19 mouse cellular contexts compared by ENCODE assay signal in the genomic region with DNA sequence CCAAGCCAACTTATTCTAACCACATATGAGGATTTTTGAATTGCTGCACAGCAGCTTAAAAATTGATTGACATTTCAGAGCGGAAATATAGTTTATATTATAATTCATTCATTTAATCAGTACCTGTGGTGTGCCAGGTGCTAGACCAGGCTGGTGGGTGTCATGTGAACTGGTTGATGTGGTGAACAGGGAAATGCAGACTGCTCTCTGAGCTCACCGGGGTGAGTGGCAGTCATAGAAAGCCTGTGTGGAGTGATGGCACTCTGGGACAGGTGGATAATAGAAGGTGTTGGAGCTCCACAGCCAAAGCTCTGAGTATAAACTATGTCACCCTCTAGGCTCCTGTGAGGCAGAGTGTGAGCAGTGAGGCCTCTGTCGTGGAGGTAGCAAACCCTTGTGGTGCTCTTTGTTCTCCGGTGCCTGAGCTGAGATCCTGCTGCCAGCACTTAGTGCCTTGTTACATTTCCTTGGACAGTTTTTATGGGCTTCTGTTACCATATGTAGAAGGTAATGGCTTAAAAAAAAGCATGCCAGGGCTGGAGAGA.
A peak's percentile ranks its signal among the peaks of the same experiment; 100 is the strongest.
DNase-seq lines count a peak whose midpoint lies in the region; ATAC-seq lines count a peak whose summit lies in the region.
"Had no signal": no experiment of that assay in that cellular context is flagged by ENCODE, and none has a peak within 500 bp of the region (broad histone marks: within the 10 kb centered on the region; RNA-seq: fewer than 3 reads in every experiment).

No protein-coding gene starts in this region.

- no peak overlapping the region for H3K9ac ChIP-seq in forebrain, embryonic 13.5 days
- no peak overlapping the region for H3K9ac ChIP-seq in forebrain, embryonic 11.5 days (ENCODE audit: low read length)
- no peak overlapping the region for H3K9ac ChIP-seq in midbrain, embryonic 15.5 days
- no peak overlapping the region for H3K9ac ChIP-seq in midbrain, embryonic 13.5 days (replicated peaks)
- no peak overlapping the region for H3K9ac ChIP-seq in forebrain, embryonic 14.5 days (ENCODE audit: low read length)
- no peak overlapping the region for H3K9ac ChIP-seq in limb, embryonic 12.5 days (replicated peaks)
- H3K9ac ChIP-seq: heart, embryonic 15.5 days; kidney, embryonic 15.5 days; neural tube, embryonic 15.5 days had no signal

- peaks cover 16% of the 10 kb centered on the region for H3K4me1 ChIP-seq in forebrain, embryonic 13.5 days
- H3K4me1 ChIP-seq in forebrain, embryonic 11.5 days (replicated peaks; ENCODE audit: control insufficient read depth, insufficient read depth, low read length): no peaks in the 10 kb centered on the region
- 0 out of 2 replicates have a peak, but pooled peaks cover 3% of the 10 kb centered on the region for H3K4me1 ChIP-seq in midbrain, embryonic 15.5 days
- H3K4me1 ChIP-seq in midbrain, embryonic 13.5 days (replicated peaks): peaks cover 5% of the 10 kb centered on the region; the same call in 1 of the 2 replicates
- H3K4me1 ChIP-seq in forebrain, embryonic 14.5 days (ENCODE audit: control insufficient read depth, insufficient read depth, low read length): no peaks in the 10 kb centered on the region; the same call in 1 of the 2 replicates
- peaks cover 42% of the 10 kb centered on the region for H3K4me1 ChIP-seq in limb, embryonic 12.5 days (replicated peaks)

- no peaks in the 10 kb centered on the region for H3K36me3 ChIP-seq in forebrain, embryonic 13.5 days (ENCODE audit: poor library complexity, severe bottlenecking)
- H3K36me3 ChIP-seq in forebrain, embryonic 11.5 days (ENCODE audit: control insufficient read depth, insufficient read depth, low read length): no peaks in the 10 kb centered on the region
- H3K36me3 ChIP-seq in midbrain, embryonic 15.5 days (replicated peaks): no peaks in the 10 kb centered on the region
- no peaks in the 10 kb centered on the region for H3K36me3 ChIP-seq in midbrain, embryonic 13.5 days
- no peaks in the 10 kb centered on the region for H3K36me3 ChIP-seq in forebrain, embryonic 14.5 days (ENCODE audit: control insufficient read depth, insufficient read depth, low read length)
- no peaks in the 10 kb centered on the region for H3K36me3 ChIP-seq in limb, embryonic 12.5 days
- H3K36me3 ChIP-seq: heart, embryonic 15.5 days; kidney, embryonic 15.5 days; neural tube, embryonic 15.5 days had no signal

- intact Hi-C loops in left cerebral cortex, postnatal 36 days (cut with DNase I): no loop called here

- H3K27ac ChIP-seq in forebrain, embryonic 13.5 days: no peak overlapping the region
- H3K27ac ChIP-seq in forebrain, embryonic 11.5 days (ENCODE audit: low read depth, low read length): no peak overlapping the region
- peak overlapping the region; percentile 39; the same call in 1 of the 2 replicates for H3K27ac ChIP-seq in midbrain, embryonic 15.5 days
- no peak overlapping the region for H3K27ac ChIP-seq in midbrain, embryonic 13.5 days
- no peak overlapping the region; the same call in 1 of the 2 replicates for H3K27ac ChIP-seq in forebrain, embryonic 14.5 days (ENCODE audit: low read depth, low read length)
- H3K27ac ChIP-seq in limb, embryonic 12.5 days: 0 out of 2 replicates have a peak overlapping the region, but pooled peaks have one; percentile 23
- H3K27ac ChIP-seq: heart, embryonic 15.5 days; kidney, embryonic 15.5 days; neural tube, embryonic 15.5 days had no signal

- H3K27me3 ChIP-seq in forebrain, embryonic 13.5 days: no peaks in the 10 kb centered on the region
- no peaks in the 10 kb centered on the region for H3K27me3 ChIP-seq in forebrain, embryonic 11.5 days (ENCODE audit: control insufficient read depth, insufficient read depth, low read length)
- no peaks in the 10 kb centered on the region for H3K27me3 ChIP-seq in midbrain, embryonic 15.5 days (replicated peaks)
- H3K27me3 ChIP-seq in midbrain, embryonic 13.5 days: no peaks in the 10 kb centered on the region
- no peaks in the 10 kb centered on the region for H3K27me3 ChIP-seq in forebrain, embryonic 14.5 days (replicated peaks; ENCODE audit: control insufficient read depth, insufficient read depth, low read length)
- no peaks in the 10 kb centered on the region for H3K27me3 ChIP-seq in limb, embryonic 12.5 days
- H3K27me3 ChIP-seq: heart, embryonic 15.5 days; kidney, embryonic 15.5 days; megakaryocyte, embryonic 14.5 days; neural tube, embryonic 15.5 days had no signal

- peak; percentile 65; the same call in 1 of the 2 replicates for ATAC-seq in forebrain, embryonic 13.5 days
- ATAC-seq in forebrain, embryonic 11.5 days (replicated peaks; ENCODE audit: low FRiP score): no peak
- peak; percentile 60; the same call in 1 of the 2 replicates for ATAC-seq in midbrain, embryonic 15.5 days (replicated peaks)
- no peak for ATAC-seq in midbrain, embryonic 13.5 days
- peak; percentile 37; the same call in 1 of the 2 replicates for ATAC-seq in forebrain, embryonic 14.5 days
- ATAC-seq in limb, embryonic 12.5 days (ENCODE audit: insufficient number of reproducible peaks, insufficient read depth, low FRiP score, low TSS enrichment, low read depth): no peak
- ATAC-seq: intestine, postnatal 0 days; lung, postnatal 0 days had no signal

- WGBS in forebrain, embryonic 13.5 days: 72% methylated on average over 4 of the region's 4 CpGs
- 84% methylated on average over 4 of the region's 4 CpGs for WGBS in forebrain, embryonic 11.5 days
- WGBS in midbrain, embryonic 15.5 days: 66% methylated on average over 4 of the region's 4 CpGs
- WGBS in midbrain, embryonic 13.5 days: 80% methylated on average over 4 of the region's 4 CpGs
- WGBS in forebrain, embryonic 14.5 days: 59% methylated on average over 4 of the region's 4 CpGs
- 57% methylated on average over 4 of the region's 4 CpGs for WGBS in limb, embryonic 12.5 days

- H3K4me2 ChIP-seq in forebrain, embryonic 13.5 days: no peak overlapping the region
- no peak overlapping the region for H3K4me2 ChIP-seq in forebrain, embryonic 11.5 days (ENCODE audit: low read depth, low read length, severe bottlenecking)
- H3K4me2 ChIP-seq in midbrain, embryonic 15.5 days: no peak overlapping the region
- no peak overlapping the region for H3K4me2 ChIP-seq in midbrain, embryonic 13.5 days (replicated peaks)
- no peak overlapping the region for H3K4me2 ChIP-seq in forebrain, embryonic 14.5 days (ENCODE audit: low read length)
- no peak overlapping the region for H3K4me2 ChIP-seq in limb, embryonic 12.5 days
- H3K4me2 ChIP-seq: heart, embryonic 15.5 days; kidney, embryonic 15.5 days; neural tube, embryonic 15.5 days had no signal

- no peaks in the 10 kb centered on the region for H3K9me3 ChIP-seq in forebrain, embryonic 13.5 days (replicated peaks)
- H3K9me3 ChIP-seq in forebrain, embryonic 11.5 days (ENCODE audit: control insufficient read depth, low read length): no peaks in the 10 kb centered on the region
- H3K9me3 ChIP-seq in midbrain, embryonic 15.5 days: no peaks in the 10 kb centered on the region
- no peaks in the 10 kb centered on the region for H3K9me3 ChIP-seq in midbrain, embryonic 13.5 days
- no peaks in the 10 kb centered on the region for H3K9me3 ChIP-seq in forebrain, embryonic 14.5 days (replicated peaks; ENCODE audit: control insufficient read depth, low read length)
- H3K9me3 ChIP-seq in limb, embryonic 12.5 days: no peaks in the 10 kb centered on the region
- H3K9me3 ChIP-seq: heart, embryonic 15.5 days; kidney, embryonic 15.5 days; megakaryocyte, embryonic 14.5 days; neural tube, embryonic 15.5 days had no signal

- no peak for DNase-seq in forebrain, embryonic 11.5 days (ENCODE audit: low spot score)
- DNase-seq in forebrain, embryonic 14.5 days (ENCODE audit: low spot score): no peak
- DNase-seq in frontal cortex, postnatal 25 days (ENCODE audit: low spot score in 2 of 2): no peak
- no peak for DNase-seq in left cerebral cortex, postnatal 36 days (ENCODE audit: low spot score in 2 of 2)
- DNase-seq: adrenal gland, adult 2 months; cerebellum, adult 8-10 months; gastrocnemius, postnatal 10 days; heart, adult 18-20 months; liver had no signal

- no peak overlapping the region for H3K4me3 ChIP-seq in forebrain, embryonic 13.5 days
- H3K4me3 ChIP-seq in forebrain, embryonic 11.5 days (ENCODE audit: low read depth, low read length): no peak overlapping the region
- no peak overlapping the region for H3K4me3 ChIP-seq in midbrain, embryonic 15.5 days
- H3K4me3 ChIP-seq in midbrain, embryonic 13.5 days (replicated peaks): no peak overlapping the region
- H3K4me3 ChIP-seq in forebrain, embryonic 14.5 days (ENCODE audit: low read depth, low read length): no peak overlapping the region
- no peak overlapping the region for H3K4me3 ChIP-seq in limb, embryonic 12.5 days (replicated peaks)
- H3K4me3 ChIP-seq: heart, embryonic 15.5 days; kidney, embryonic 15.5 days; megakaryocyte, embryonic 14.5 days; neural tube, embryonic 15.5 days had no signal

Comparison
In these comparisons a context has a peak if more than half of its experiments do, and no peak if none do; other contexts are left out.
1. ATAC-seq: peak in forebrain, embryonic 13.5 days (single experiment), midbrain, embryonic 15.5 days (single experiment) and forebrain, embryonic 14.5 days (single experiment); none in forebrain, embryonic 11.5 days (single experiment), midbrain, embryonic 13.5 days (single experiment) and limb, embryonic 12.5 days (single experiment).
2. H3K27ac ChIP-seq: peak in midbrain, embryonic 15.5 days (single experiment) and limb, embryonic 12.5 days (single experiment); none in forebrain, embryonic 13.5 days (single experiment), forebrain, embryonic 11.5 days (single experiment), midbrain, embryonic 13.5 days (single experiment) and forebrain, embryonic 14.5 days (single experiment).